ENCODE assay signal across 26 mouse cellular contexts in genomic region chr7:97495052-97495451, GRCm38 (mm10).
"Had no signal": no experiment of that assay in that cellular context is flagged by ENCODE, and none has a peak within 500 bp of the region (broad histone marks: within the 10 kb centered on the region; RNA-seq: fewer than 3 reads in every experiment).

No protein-coding gene starts in this region.

- H3K4me2 ChIP-seq: heart, embryonic 13.5 days; heart, embryonic 15.5 days; hindbrain, embryonic 12.5 days; hindbrain, embryonic 14.5 days; intestine, embryonic 15.5 days; limb, embryonic 13.5 days; limb, embryonic 15.5 days; liver, embryonic 12.5 days had no signal

- H3K27ac ChIP-seq: heart, embryonic 10.5 days; heart, embryonic 13.5 days; heart, embryonic 15.5 days; hindbrain, embryonic 10.5 days; hindbrain, embryonic 12.5 days; hindbrain, embryonic 14.5 days; intestine, embryonic 15.5 days; layer of hippocampus, adult 2 months; left cerebral cortex, adult 2 months; limb, embryonic 13.5 days; limb, embryonic 15.5 days; liver, embryonic 12.5 days had no signal

- H3K36me3 ChIP-seq: intestine, embryonic 15.5 days had no signal

- H3K4me1 ChIP-seq: hindbrain, embryonic 10.5 days; hindbrain, embryonic 12.5 days; intestine, embryonic 15.5 days; limb, embryonic 13.5 days; limb, embryonic 15.5 days had no signal

- DNase-seq: gastrocnemius, postnatal 25 days; heart, adult 18-20 months; heart, postnatal 10 days; heart, postnatal 4 days; kidney, adult 18-20 months; kidney, adult 8-10 months; kidney, postnatal 10 days; kidney, postnatal 25 days; kidney, postnatal 4 days; left cerebral cortex, postnatal 4 days had no signal

- H3K9me3 ChIP-seq: heart, embryonic 10.5 days; heart, embryonic 13.5 days; heart, embryonic 15.5 days; hindbrain, embryonic 12.5 days; intestine, embryonic 15.5 days; limb, embryonic 13.5 days; limb, embryonic 15.5 days; liver, embryonic 12.5 days had no signal

- H3K27me3 ChIP-seq: heart, embryonic 13.5 days; heart, embryonic 15.5 days; hindbrain, embryonic 12.5 days; intestine, embryonic 15.5 days; limb, embryonic 13.5 days; limb, embryonic 15.5 days; liver, embryonic 12.5 days had no signal

- H3K4me3 ChIP-seq: heart, embryonic 10.5 days; heart, embryonic 13.5 days; heart, embryonic 15.5 days; hindbrain, embryonic 10.5 days; hindbrain, embryonic 12.5 days; intestine, embryonic 15.5 days; layer of hippocampus, adult 2 months; left cerebral cortex, adult 2 months; limb, embryonic 13.5 days; limb, embryonic 15.5 days; liver, embryonic 12.5 days had no signal

- H3K9ac ChIP-seq: heart, embryonic 13.5 days; heart, embryonic 15.5 days; hindbrain, embryonic 12.5 days; hindbrain, embryonic 14.5 days; intestine, embryonic 15.5 days; limb, embryonic 13.5 days; limb, embryonic 15.5 days; liver, embryonic 12.5 days had no signal

- ATAC-seq: forebrain, embryonic 16.5 days; hindbrain, embryonic 16.5 days; inflammation-experienced regulatory T-cells, adult 6 months; intestine, embryonic 15.5 days; intestine, postnatal 0 days; liver, embryonic 12.5 days had no signal
